Mouse (Mus musculus) liver (tissue): ENCODE measurements around the gene Gfm1.

Source experiments
- DNase-seq: peaks from one replicate; pipeline ENCODE4 v3.0.0-alpha.2; 2020; ENCODE audit warnings: mixed read lengths

Gene Gfm1

GRCm38 (mm10) chr3:67429999-67430380 is at the start of gene Gfm1:
TSS of gene Gfm1 (plus strand) at chr3:67430096.
- DNase-seq, result peak; percentile 88

GRCm38 (mm10) chr3:67429338-67429998 is 428 bp upstream of the Gfm1 start:
- no peak for DNase-seq

- no peak for DNase-seq
These were observed 4.1 kb downstream of the Gfm1 start for GRCm38 (mm10) chr3:67434011-67434410.

GRCm38 (mm10) chr3:67447143-67447542 is 17.2 kb downstream of the Gfm1 start:
- DNase-seq, result no peak

GRCm38 (mm10) chr3:67449660-67450059 is 19.8 kb downstream of the Gfm1 start:
- DNase-seq, result no peak

GRCm38 (mm10) chr3:67450601-67451210 is 20.8 kb downstream of the Gfm1 start:
- DNase-seq, result no peak

GRCm38 (mm10) chr3:67459881-67460280 is 30.0 kb downstream of the Gfm1 start:
- no peak for DNase-seq

GRCm38 (mm10) chr3:67462015-67462414 is 32.1 kb downstream of the Gfm1 start:
- DNase-seq, result no peak

- no peak for DNase-seq
These were observed 32.7 kb downstream of the Gfm1 start for GRCm38 (mm10) chr3:67462578-67462977.

- no peak for DNase-seq
These were observed 33.1 kb downstream of the Gfm1 start for GRCm38 (mm10) chr3:67463001-67463400.

GRCm38 (mm10) chr3:67463450-67464372 is 33.8 kb downstream of the Gfm1 start, which contains the start of gene Lxn:
TSS of gene Lxn (minus strand) at chr3:67463926.
- peak; percentile 72 for DNase-seq

- no peak for DNase-seq
These were observed 36.7 kb downstream of the Gfm1 start for GRCm38 (mm10) chr3:67466576-67466975.

GRCm38 (mm10) chr3:67467281-67467680 is 37.4 kb downstream of the Gfm1 start:
- DNase-seq, result no peak

GRCm38 (mm10) chr3:67471408-67472127 is 41.7 kb downstream of the Gfm1 start:
- DNase-seq, result peak; percentile 35

GRCm38 (mm10) chr3:67473438-67473837 is 43.5 kb downstream of the Gfm1 start:
- no peak for DNase-seq

- no peak for DNase-seq
These were observed 49.9 kb downstream of the Gfm1 start for GRCm38 (mm10) chr3:67479806-67480205.

GRCm38 (mm10) chr3:67482400-67482799 is 52.5 kb downstream of the Gfm1 start:
- DNase-seq, result no peak

- DNase-seq, result no peak
These were observed 55.3 kb downstream of the Gfm1 start for GRCm38 (mm10) chr3:67485233-67485632.

GRCm38 (mm10) chr3:67490156-67490555 is 60.3 kb downstream of the Gfm1 start:
- DNase-seq, result no peak

GRCm38 (mm10) chr3:67492086-67492869 is 62.4 kb downstream of the Gfm1 start:
- no peak for DNase-seq

GRCm38 (mm10) chr3:67493132-67493531 is 63.2 kb downstream of the Gfm1 start:
- no peak for DNase-seq

GRCm38 (mm10) chr3:67496310-67496709 is 66.4 kb downstream of the Gfm1 start:
- DNase-seq, result no peak
